Mouse (Mus musculus): ENCODE data around the gene Wbp1l. TPM values are rescaled to one million over a fixed set of nuclear protein-coding genes. Genes with fewer than 3 reads are reported as not detected.
A peak's percentile ranks its signal among the peaks of the same experiment; 100 is the strongest.
"Not testable (repeated sequence)": the region's sequence is repeated elsewhere in the genome, so short reads cannot be mapped to it uniquely, and the experiment has no call there.

Wbp1l gene
- 24.3 and 26.6 TPM in 2 replicates for polyA plus RNA-seq (2012; rRNA removed)

DNA sequence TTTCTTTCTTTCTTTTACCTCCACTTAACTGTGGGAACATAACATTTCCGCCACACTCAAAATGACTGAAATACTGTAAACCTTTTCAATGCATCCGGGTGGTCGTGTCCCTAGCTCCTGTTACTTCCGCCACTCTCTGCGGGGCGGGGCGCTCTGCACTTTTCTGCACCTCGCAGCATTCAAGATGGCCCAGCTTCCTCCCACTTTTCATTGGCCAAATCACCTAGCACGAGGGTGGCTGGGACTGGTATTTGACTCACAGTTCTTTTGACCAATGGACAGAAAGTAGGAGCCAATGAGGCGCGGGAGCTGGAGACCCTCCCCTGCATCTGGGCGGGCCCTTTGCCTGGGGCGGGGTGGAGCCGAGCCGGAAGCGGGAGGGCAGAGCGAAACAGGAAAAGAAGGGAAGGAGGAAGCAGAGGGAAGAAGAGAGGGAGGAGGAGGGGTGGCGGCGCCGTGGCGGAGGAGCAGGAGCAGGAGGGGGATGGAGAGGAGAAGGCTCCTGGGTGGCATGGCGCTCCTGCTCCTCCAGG lies at the start of gene Wbp1l:
Gene Wbp1l (plus strand): TSS at position 365 of the 533 bp plus-strand sequence.
- H3K4me1 ChIP-seq (ENCODE audit: control insufficient read depth, insufficient read depth, low read length) = peaks cover 1% of the 10 kb centered on the region; the same call in 1 of the 2 replicates
- TF ChIP-seq POLR2A (IDR thresholded peaks at IDR 0.05; ENCODE audit: extremely low read depth, insufficient read depth, low read length) (peak; percentile 56; the same call in 1 of the 2 replicates), CTCF (IDR thresholded peaks at IDR 0.05; ENCODE audit: extremely low read depth, insufficient read depth, low read length) (no peak)
- no peak within 1 kb of the TSS for H3K27ac ChIP-seq (ENCODE audit: insufficient read depth, low read length)
- H3K4me3 ChIP-seq (ENCODE audit: insufficient read depth, low read length) = peak within 1 kb of the TSS; percentile 82

DNA sequence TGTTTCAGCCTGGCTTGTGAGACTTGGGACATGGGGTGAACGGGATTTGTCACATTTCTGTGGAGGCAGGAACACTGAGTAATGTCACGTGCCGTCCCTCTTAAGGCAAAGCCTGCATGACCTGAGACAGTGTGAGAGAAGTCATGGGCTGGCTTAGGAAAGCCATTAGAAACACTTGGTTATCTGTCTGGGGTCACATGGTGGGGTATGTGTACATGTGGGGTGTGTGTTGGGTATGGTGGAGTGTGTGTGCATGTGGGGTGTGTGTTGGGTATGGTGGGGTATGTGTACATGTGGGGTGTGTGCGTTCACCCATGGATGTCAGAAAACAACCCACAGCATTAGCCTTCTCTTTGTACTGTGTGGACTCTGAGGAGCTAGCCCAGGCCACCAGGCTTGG lies 48.5 kb upstream of the Wbp1l start:
- no peaks in the 10 kb centered on the region for H3K4me1 ChIP-seq (ENCODE audit: control insufficient read depth, insufficient read depth, low read length)
- TF ChIP-seq POLR2A (IDR thresholded peaks at IDR 0.05; ENCODE audit: extremely low read depth, insufficient read depth, low read length) = no peak
- no peak for TF ChIP-seq CTCF (IDR thresholded peaks at IDR 0.05; ENCODE audit: extremely low read depth, insufficient read depth, low read length)
- no peak overlapping the region for H3K4me3 ChIP-seq (ENCODE audit: insufficient read depth, low read length)
- H3K27ac ChIP-seq (ENCODE audit: insufficient read depth, low read length) = no peak overlapping the region

GRCm38 (mm10) chr19:46552496-46552895 lies 46.4 kb upstream of the Wbp1l start:
- no peak for TF ChIP-seq CTCF (IDR thresholded peaks at IDR 0.05; ENCODE audit: extremely low read depth, insufficient read depth, low read length)
- TF ChIP-seq POLR2A (IDR thresholded peaks at IDR 0.05; ENCODE audit: extremely low read depth, insufficient read depth, low read length) = no peak
- Histone ChIP-seq H3K4me1 (ENCODE audit: control insufficient read depth, insufficient read depth, low read length) (no peaks in the 10 kb centered on the region), H3K4me3 (ENCODE audit: insufficient read depth, low read length) (no peak overlapping the region), H3K27ac (ENCODE audit: insufficient read depth, low read length) (no peak overlapping the region)

GRCm38 (mm10) chr19:46553541-46553955 lies 45.3 kb upstream of the Wbp1l start:
- TF ChIP-seq CTCF (IDR thresholded peaks at IDR 0.05; ENCODE audit: extremely low read depth, insufficient read depth, low read length) = no peak
- TF ChIP-seq POLR2A (IDR thresholded peaks at IDR 0.05; ENCODE audit: extremely low read depth, insufficient read depth, low read length) = no peak
- no peak overlapping the region for H3K4me3 ChIP-seq (ENCODE audit: insufficient read depth, low read length)
- no peak overlapping the region for H3K27ac ChIP-seq (ENCODE audit: insufficient read depth, low read length)
- no peaks in the 10 kb centered on the region for H3K4me1 ChIP-seq (ENCODE audit: control insufficient read depth, insufficient read depth, low read length)

DNA sequence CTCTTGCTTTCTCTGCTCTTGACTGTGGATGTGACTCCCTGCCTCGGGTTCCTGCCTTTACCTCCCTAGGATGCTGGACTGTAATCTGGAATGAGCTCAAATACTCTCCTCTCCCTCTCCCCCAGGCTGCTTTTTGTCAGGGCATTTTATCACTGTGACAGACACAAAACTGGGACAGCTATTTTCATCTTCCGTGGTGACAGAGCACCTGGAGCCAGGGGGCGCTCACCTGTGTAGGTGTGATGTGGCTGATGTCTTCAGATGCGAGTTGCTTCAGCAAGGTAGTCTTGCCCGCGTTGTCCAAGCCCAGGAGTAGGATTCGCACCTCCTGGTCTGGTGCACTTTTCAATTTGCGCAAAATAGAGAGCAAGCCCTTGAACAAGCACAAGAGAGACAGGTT lies 40.9 kb upstream of the Wbp1l start:
- Histone ChIP-seq H3K4me3 (ENCODE audit: insufficient read depth, low read length) (no peak overlapping the region), H3K4me1 (ENCODE audit: control insufficient read depth, insufficient read depth, low read length) (no peaks in the 10 kb centered on the region), H3K27ac (ENCODE audit: insufficient read depth, low read length) (no peak overlapping the region)
- TF ChIP-seq POLR2A (IDR thresholded peaks at IDR 0.05; ENCODE audit: extremely low read depth, insufficient read depth, low read length) = no peak

- TF ChIP-seq CTCF (IDR thresholded peaks at IDR 0.05; ENCODE audit: extremely low read depth, insufficient read depth, low read length) (no peak), POLR2A (IDR thresholded peaks at IDR 0.05; ENCODE audit: extremely low read depth, insufficient read depth, low read length) (no peak)
- Histone ChIP-seq H3K27ac (ENCODE audit: insufficient read depth, low read length) (no peak overlapping the region), H3K4me1 (ENCODE audit: control insufficient read depth, insufficient read depth, low read length) (no peaks in the 10 kb centered on the region), H3K4me3 (ENCODE audit: insufficient read depth, low read length) (no peak overlapping the region)
These were observed 40.3 kb upstream of the Wbp1l start for GRCm38 (mm10) chr19:46558631-46559030.

GRCm38 (mm10) chr19:46562132-46562531 lies 36.8 kb upstream of the Wbp1l start:
- Histone ChIP-seq H3K4me1 (ENCODE audit: control insufficient read depth, insufficient read depth, low read length) (no peaks in the 10 kb centered on the region), H3K27ac (ENCODE audit: insufficient read depth, low read length) (no peak overlapping the region), H3K4me3 (ENCODE audit: insufficient read depth, low read length) (no peak overlapping the region)
- peak; percentile 59 for TF ChIP-seq CTCF (IDR thresholded peaks at IDR 0.05; ENCODE audit: extremely low read depth, insufficient read depth, low read length)
- TF ChIP-seq POLR2A (IDR thresholded peaks at IDR 0.05; ENCODE audit: extremely low read depth, insufficient read depth, low read length) = no peak

DNA sequence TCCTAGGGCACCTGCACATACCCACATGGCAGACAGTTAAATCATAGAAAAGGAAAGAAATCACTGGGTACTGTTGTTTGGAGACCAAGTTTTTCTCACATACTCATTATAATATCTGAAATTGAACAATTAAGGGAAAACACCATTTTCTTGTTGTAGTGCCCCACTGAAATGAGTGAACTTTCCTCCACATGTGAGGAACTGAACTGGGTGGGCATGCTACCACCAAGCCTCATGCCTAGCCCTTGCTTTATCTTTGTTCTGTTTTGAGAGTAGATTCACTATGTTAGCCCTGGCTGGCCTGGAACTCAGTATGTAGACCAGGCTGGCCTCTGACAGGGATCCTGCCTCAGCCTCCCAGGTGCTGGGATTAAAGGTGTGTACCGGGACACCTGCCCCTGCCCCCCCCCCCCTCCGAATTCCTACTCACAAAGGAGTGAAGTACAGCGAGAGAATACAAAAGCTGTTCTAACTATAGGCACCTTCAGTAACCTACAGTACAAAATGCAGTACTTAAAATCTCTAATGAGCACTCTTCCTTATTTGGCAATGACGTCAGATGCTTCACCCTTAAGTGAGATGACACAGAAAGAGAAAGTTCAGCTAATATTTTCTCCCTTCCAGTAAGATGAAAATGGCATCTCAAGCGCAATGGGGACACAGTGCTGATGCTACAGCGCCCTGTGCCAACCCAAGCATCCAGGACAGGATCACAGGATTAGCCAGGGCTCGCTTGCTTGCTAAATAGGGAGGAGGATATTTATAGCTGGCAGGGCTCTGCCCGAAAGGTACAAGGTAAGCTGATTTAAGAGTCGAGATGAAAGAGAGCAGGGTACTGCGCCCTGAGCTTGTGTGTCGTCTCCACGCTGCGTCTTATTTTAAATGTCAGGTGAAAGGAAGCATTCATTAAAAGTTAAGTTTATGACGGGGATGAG lies 36.0 kb upstream of the Wbp1l start:
- Histone ChIP-seq H3K4me3 (ENCODE audit: insufficient read depth, low read length) (no peak overlapping the region), H3K4me1 (ENCODE audit: control insufficient read depth, insufficient read depth, low read length) (no peaks in the 10 kb centered on the region), H3K27ac (ENCODE audit: insufficient read depth, low read length) (no peak overlapping the region)
- TF ChIP-seq CTCF (IDR thresholded peaks at IDR 0.05; ENCODE audit: extremely low read depth, insufficient read depth, low read length) (no peak), POLR2A (IDR thresholded peaks at IDR 0.05; ENCODE audit: extremely low read depth, insufficient read depth, low read length) (no peak)

GRCm38 (mm10) chr19:46563603-46564002 lies 35.3 kb upstream of the Wbp1l start:
- H3K4me3 ChIP-seq (ENCODE audit: insufficient read depth, low read length) = no peak overlapping the region
- H3K4me1 ChIP-seq (ENCODE audit: control insufficient read depth, insufficient read depth, low read length) = no peaks in the 10 kb centered on the region
- TF ChIP-seq CTCF (IDR thresholded peaks at IDR 0.05; ENCODE audit: extremely low read depth, insufficient read depth, low read length) (no peak), POLR2A (IDR thresholded peaks at IDR 0.05; ENCODE audit: extremely low read depth, insufficient read depth, low read length) (no peak)
- no peak overlapping the region for H3K27ac ChIP-seq (ENCODE audit: insufficient read depth, low read length)

GRCm38 (mm10) chr19:46564043-46564462 lies 34.8 kb upstream of the Wbp1l start:
- no peak overlapping the region for H3K4me3 ChIP-seq (ENCODE audit: insufficient read depth, low read length)
- no peaks in the 10 kb centered on the region for H3K4me1 ChIP-seq (ENCODE audit: control insufficient read depth, insufficient read depth, low read length)
- no peak overlapping the region for H3K27ac ChIP-seq (ENCODE audit: insufficient read depth, low read length)
- TF ChIP-seq CTCF (IDR thresholded peaks at IDR 0.05; ENCODE audit: extremely low read depth, insufficient read depth, low read length) = no peak
- TF ChIP-seq POLR2A (IDR thresholded peaks at IDR 0.05; ENCODE audit: extremely low read depth, insufficient read depth, low read length) = no peak

- not testable (repeated sequence) for H3K27ac ChIP-seq (ENCODE audit: insufficient read depth, low read length); H3K4me1 ChIP-seq (ENCODE audit: control insufficient read depth, insufficient read depth, low read length)
- peak overlapping the region; percentile 87; the same call in 1 of the 2 replicates for H3K4me3 ChIP-seq (ENCODE audit: insufficient read depth, low read length)
These were observed 27.5 kb upstream of the Wbp1l start for GRCm38 (mm10) chr19:46571211-46571877.
